Mouse (Mus musculus): Measurements from ENCODE around the gene Kcnb1. TPM values are rescaled to one million over a fixed set of nuclear protein-coding genes. Genes with fewer than 3 reads are reported as not detected.
A peak's percentile ranks its signal among the peaks of the same experiment; 100 is the strongest.

The Kcnb1 gene
- polyA plus RNA-seq, 1 experiment from 2014 or later = 1.5 TPM

GRCm38 (mm10) chr2:167077199-167077962 is 112.6 kb downstream of the Kcnb1 start:
- Histone ChIP-seq H3K9ac (ENCODE audit: low read depth, low read length) (no peak overlapping the region), H3K4me3 (ENCODE audit: low read length) (no peak overlapping the region), H3K9me3 (ENCODE audit: control insufficient read depth, low read length) (no peaks in the 10 kb centered on the region), H3K4me1 (ENCODE audit: control insufficient read depth, insufficient read depth, low read length) (peaks cover 12% of the 10 kb centered on the region; the same call in 1 of the 2 replicates), H3K27ac (ENCODE audit: low read depth, low read length) (no peak overlapping the region), H3K4me2 (replicated peaks; ENCODE audit: low read depth, low read length) (no peak overlapping the region), H3K27me3 (ENCODE audit: control insufficient read depth, insufficient read depth, low read length) (no peaks in the 10 kb centered on the region), H3K36me3 (ENCODE audit: control insufficient read depth, insufficient read depth, low read length) (no peaks in the 10 kb centered on the region)
- WGBS = 83% methylated on average over 11 of the region's 11 CpGs
- ATAC-seq (ENCODE audit: low FRiP score, low TSS enrichment) = no peak

DNA sequence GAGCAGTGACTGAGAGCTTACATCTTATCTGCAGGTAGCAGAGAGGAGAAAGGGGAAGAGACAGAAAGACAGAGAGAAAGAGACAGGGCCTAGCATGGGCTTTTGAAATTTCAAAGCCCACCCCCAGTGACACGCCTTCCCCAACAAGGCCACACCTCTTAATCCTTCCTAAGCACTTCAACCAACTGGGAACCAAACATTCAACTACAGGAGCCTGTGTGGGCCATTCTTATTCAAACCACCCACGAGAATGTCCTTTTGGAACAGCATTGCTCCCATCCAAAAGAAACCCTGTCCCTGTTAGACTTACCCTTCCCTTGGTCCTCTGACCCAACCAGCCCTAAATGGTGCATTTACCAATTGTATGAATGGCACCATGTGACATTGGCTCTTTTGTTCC is 113.2 kb downstream of the Kcnb1 start:
- H3K9ac ChIP-seq (ENCODE audit: low read depth, low read length) = no peak overlapping the region
- no peak overlapping the region for H3K4me2 ChIP-seq (replicated peaks; ENCODE audit: low read depth, low read length)
- H3K36me3 ChIP-seq (ENCODE audit: control insufficient read depth, insufficient read depth, low read length) = no peaks in the 10 kb centered on the region
- ATAC-seq (ENCODE audit: low FRiP score, low TSS enrichment) = no peak
- no peak overlapping the region for H3K4me3 ChIP-seq (ENCODE audit: low read length)
- no peaks in the 10 kb centered on the region for H3K27me3 ChIP-seq (ENCODE audit: control insufficient read depth, insufficient read depth, low read length)
- H3K9me3 ChIP-seq (ENCODE audit: control insufficient read depth, low read length) = no peaks in the 10 kb centered on the region
- peaks cover 15% of the 10 kb centered on the region; the same call in 1 of the 2 replicates for H3K4me1 ChIP-seq (ENCODE audit: control insufficient read depth, insufficient read depth, low read length)
- no peak overlapping the region for H3K27ac ChIP-seq (ENCODE audit: low read depth, low read length)
- 74% methylated on average over 2 of the region's 2 CpGs for WGBS

DNA sequence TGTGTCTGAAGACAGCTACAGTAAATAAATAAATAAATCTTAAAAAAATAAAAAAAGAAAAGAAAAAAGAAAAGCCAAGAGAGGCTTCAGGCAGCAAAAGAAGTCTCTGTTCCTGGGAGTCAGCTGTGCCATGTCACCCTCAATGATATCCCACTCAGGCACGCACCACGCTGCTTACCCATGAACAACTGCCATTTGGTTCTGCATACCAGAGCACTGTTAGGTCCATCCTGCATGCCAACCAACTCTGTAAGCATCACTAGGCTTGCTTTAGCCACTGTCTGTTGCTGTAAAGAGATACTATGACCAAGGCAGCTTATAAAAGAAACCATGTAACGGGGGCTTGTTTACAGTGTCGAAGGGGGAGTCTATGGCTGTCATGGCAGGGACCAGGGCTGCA is 113.6 kb downstream of the Kcnb1 start:
- WGBS = 88% methylated on average over 4 of the region's 4 CpGs
- Histone ChIP-seq H3K9me3 (ENCODE audit: control insufficient read depth, low read length) (no peaks in the 10 kb centered on the region), H3K4me2 (replicated peaks; ENCODE audit: low read depth, low read length) (no peak overlapping the region), H3K4me3 (ENCODE audit: low read length) (no peak overlapping the region), H3K4me1 (ENCODE audit: control insufficient read depth, insufficient read depth, low read length) (peaks cover 15% of the 10 kb centered on the region; the same call in 1 of the 2 replicates), H3K27me3 (ENCODE audit: control insufficient read depth, insufficient read depth, low read length) (no peaks in the 10 kb centered on the region), H3K9ac (ENCODE audit: low read depth, low read length) (no peak overlapping the region), H3K27ac (ENCODE audit: low read depth, low read length) (no peak overlapping the region), H3K36me3 (ENCODE audit: control insufficient read depth, insufficient read depth, low read length) (no peaks in the 10 kb centered on the region)
- no peak for ATAC-seq (ENCODE audit: low FRiP score, low TSS enrichment)

DNA sequence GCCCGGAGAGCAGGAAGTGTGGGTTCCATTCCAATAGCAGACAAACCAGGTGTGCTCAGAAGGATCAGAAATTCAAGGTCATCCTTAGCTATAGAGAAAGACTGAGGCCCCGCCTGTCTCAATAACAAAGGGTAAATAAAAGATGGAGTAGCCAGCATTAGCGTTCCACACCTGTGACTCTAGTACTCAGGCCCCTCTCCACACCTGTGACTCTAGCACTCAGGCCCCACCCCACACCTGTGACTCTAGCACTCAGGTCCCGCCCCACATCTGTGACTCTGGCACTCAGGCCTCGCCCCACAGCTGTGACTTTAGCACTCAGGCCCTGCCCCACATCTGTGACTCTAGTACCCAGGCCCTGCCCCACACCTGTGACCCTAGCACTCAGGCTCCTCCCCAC is 115.4 kb downstream of the Kcnb1 start:
- no peak overlapping the region for H3K9ac ChIP-seq (ENCODE audit: low read depth, low read length)
- H3K27me3 ChIP-seq (ENCODE audit: control insufficient read depth, insufficient read depth, low read length) = no peaks in the 10 kb centered on the region
- H3K4me1 ChIP-seq (ENCODE audit: control insufficient read depth, insufficient read depth, low read length) = peaks cover 11% of the 10 kb centered on the region; the same call in 1 of the 2 replicates
- ATAC-seq (ENCODE audit: low FRiP score, low TSS enrichment) = no peak
- H3K36me3 ChIP-seq (ENCODE audit: control insufficient read depth, insufficient read depth, low read length) = no peaks in the 10 kb centered on the region
- H3K9me3 ChIP-seq (ENCODE audit: control insufficient read depth, low read length) = no peaks in the 10 kb centered on the region
- no peak overlapping the region for H3K4me2 ChIP-seq (replicated peaks; ENCODE audit: low read depth, low read length)
- no peak overlapping the region for H3K27ac ChIP-seq (ENCODE audit: low read depth, low read length)
- WGBS = 91% methylated on average over 5 of the region's 5 CpGs
- no peak overlapping the region for H3K4me3 ChIP-seq (ENCODE audit: low read length)

DNA sequence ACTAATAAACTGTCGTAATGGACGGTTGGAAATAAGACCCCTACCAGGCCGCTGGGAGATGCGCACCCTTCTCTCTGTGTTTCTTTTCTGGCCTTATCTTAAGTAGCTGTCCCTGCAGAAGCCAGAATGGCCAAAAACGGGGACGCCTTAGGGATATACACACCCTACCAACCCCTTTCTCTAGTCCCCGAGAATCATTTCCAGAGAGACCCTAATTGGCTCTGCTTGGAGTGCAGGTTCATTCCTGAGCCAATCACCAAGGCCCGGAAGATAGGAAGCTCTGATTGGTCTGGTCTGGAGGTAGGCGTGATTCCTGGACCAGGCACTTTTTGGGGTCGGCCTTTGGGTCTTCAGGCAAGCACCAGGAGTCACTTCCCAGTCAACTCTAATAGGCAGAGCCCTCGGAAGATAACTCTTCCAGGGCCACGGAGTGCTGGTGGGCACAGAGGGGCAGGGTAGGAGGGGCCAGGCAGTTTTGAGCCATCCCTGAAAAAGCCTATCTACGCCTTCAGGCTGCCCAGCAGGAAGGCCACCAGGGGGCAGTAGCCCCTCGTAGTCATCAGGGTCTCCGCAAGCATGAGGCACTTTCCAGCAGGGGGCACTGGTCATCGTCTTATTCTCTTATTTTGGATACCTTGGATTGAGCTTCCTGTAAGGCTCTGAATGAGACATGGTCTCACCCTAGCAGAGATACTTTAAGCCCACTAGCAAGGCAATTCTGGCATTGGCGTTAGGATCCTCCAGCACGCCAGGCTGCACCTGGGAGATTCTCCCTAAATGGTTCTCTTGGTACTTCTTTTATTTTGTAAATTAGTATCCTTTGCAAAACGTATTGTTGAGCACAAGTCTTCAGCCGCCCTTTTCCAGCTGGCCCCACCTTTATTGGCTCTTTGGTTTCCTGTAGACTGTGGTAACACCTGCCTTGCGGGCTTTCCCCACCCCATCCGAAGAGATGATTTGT is 118.0 kb downstream of the Kcnb1 start:
- Histone ChIP-seq H3K9me3 (ENCODE audit: control insufficient read depth, low read length) (no peaks in the 10 kb centered on the region), H3K27me3 (ENCODE audit: control insufficient read depth, insufficient read depth, low read length) (no peaks in the 10 kb centered on the region), H3K4me3 (ENCODE audit: low read length) (peak overlapping the region; percentile 34), H3K27ac (ENCODE audit: low read depth, low read length) (no peak overlapping the region), H3K4me2 (replicated peaks; ENCODE audit: low read depth, low read length) (peak overlapping the region; percentile 48), H3K36me3 (ENCODE audit: control insufficient read depth, insufficient read depth, low read length) (no peaks in the 10 kb centered on the region), H3K9ac (ENCODE audit: low read depth, low read length) (peak overlapping the region; percentile 50), H3K4me1 (ENCODE audit: control insufficient read depth, insufficient read depth, low read length) (0 out of 2 replicates have a peak, but pooled peaks cover 3% of the 10 kb centered on the region)
- ATAC-seq (ENCODE audit: low FRiP score, low TSS enrichment) = peak; percentile 95
- 8% methylated on average over 22 of the region's 22 CpGs for WGBS

GRCm38 (mm10) chr2:167071266-167071640 is 118.7 kb downstream of the Kcnb1 start:
- Histone ChIP-seq H3K9me3 (ENCODE audit: control insufficient read depth, low read length) (no peaks in the 10 kb centered on the region), H3K9ac (ENCODE audit: low read depth, low read length) (peak overlapping the region; percentile 1; the same call in 1 of the 2 replicates), H3K27me3 (ENCODE audit: control insufficient read depth, insufficient read depth, low read length) (no peaks in the 10 kb centered on the region), H3K36me3 (ENCODE audit: control insufficient read depth, insufficient read depth, low read length) (peaks cover 6% of the 10 kb centered on the region), H3K4me2 (replicated peaks; ENCODE audit: low read depth, low read length) (peak overlapping the region; percentile 48), H3K27ac (ENCODE audit: low read depth, low read length) (no peak overlapping the region), H3K4me3 (ENCODE audit: low read length) (peak overlapping the region; percentile 34), H3K4me1 (ENCODE audit: control insufficient read depth, insufficient read depth, low read length) (0 out of 2 replicates have a peak, but pooled peaks cover 3% of the 10 kb centered on the region)
- no peak for ATAC-seq (ENCODE audit: low FRiP score, low TSS enrichment)
- WGBS = 22% methylated on average over 12 of the region's 12 CpGs

DNA sequence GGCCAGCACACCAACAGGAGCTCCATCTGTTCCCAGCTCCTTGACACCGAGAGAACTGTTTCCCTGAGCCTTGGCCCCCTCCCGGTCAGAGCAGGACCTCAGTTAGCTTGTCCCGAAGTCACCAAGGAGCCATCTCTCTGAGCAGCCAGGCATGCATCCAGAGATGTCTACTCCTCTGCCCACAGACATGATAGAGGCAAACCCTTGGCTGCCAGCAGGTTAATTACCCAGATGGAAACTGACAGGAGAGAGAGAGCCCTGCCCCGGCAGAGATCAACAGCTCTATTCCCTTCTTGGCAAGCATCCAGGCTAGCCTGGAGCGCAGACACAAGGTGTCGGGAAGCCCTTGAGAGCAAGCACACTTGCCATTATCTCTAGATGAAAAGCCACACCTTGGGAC is 119.6 kb downstream of the Kcnb1 start:
- 56% methylated on average over 6 of the region's 6 CpGs for WGBS
- H3K9ac ChIP-seq (ENCODE audit: low read depth, low read length) = no peak overlapping the region
- peaks cover 15% of the 10 kb centered on the region for H3K36me3 ChIP-seq (ENCODE audit: control insufficient read depth, insufficient read depth, low read length)

GRCm38 (mm10) chr2:167067575-167067974 is 122.4 kb downstream of the Kcnb1 start:
- Histone ChIP-seq H3K27me3 (ENCODE audit: control insufficient read depth, insufficient read depth, low read length) (no peaks in the 10 kb centered on the region), H3K27ac (ENCODE audit: low read depth, low read length) (no peak overlapping the region; the same call in 1 of the 2 replicates), H3K4me2 (replicated peaks; ENCODE audit: low read depth, low read length) (no peak overlapping the region), H3K9me3 (ENCODE audit: control insufficient read depth, low read length) (no peaks in the 10 kb centered on the region), H3K9ac (ENCODE audit: low read depth, low read length) (no peak overlapping the region), H3K36me3 (ENCODE audit: control insufficient read depth, insufficient read depth, low read length) (peaks cover 26% of the 10 kb centered on the region), H3K4me3 (ENCODE audit: low read length) (no peak overlapping the region), H3K4me1 (ENCODE audit: control insufficient read depth, insufficient read depth, low read length) (peaks cover 10% of the 10 kb centered on the region; the same call in 1 of the 2 replicates)
- ATAC-seq (ENCODE audit: low FRiP score, low TSS enrichment) = no peak
- 38% methylated on average over 6 of the region's 6 CpGs for WGBS

More for the DNA sequence above, 119.6 kb downstream of the Kcnb1 start:
- no peak overlapping the region for H3K4me3 ChIP-seq (ENCODE audit: low read length)
- H3K9me3 ChIP-seq (ENCODE audit: control insufficient read depth, low read length) = no peaks in the 10 kb centered on the region
- ATAC-seq (ENCODE audit: low FRiP score, low TSS enrichment) = no peak
- no peak overlapping the region for H3K27ac ChIP-seq (ENCODE audit: low read depth, low read length)
- H3K27me3 ChIP-seq (ENCODE audit: control insufficient read depth, insufficient read depth, low read length) = no peaks in the 10 kb centered on the region
- H3K4me1 ChIP-seq (ENCODE audit: control insufficient read depth, insufficient read depth, low read length) = peaks cover 3% of the 10 kb centered on the region; the same call in 1 of the 2 replicates
- H3K4me2 ChIP-seq (replicated peaks; ENCODE audit: low read depth, low read length) = no peak overlapping the region

All from kidney, embryonic 14.5 days (tissue).